Mouse (Mus musculus) thymus, adult 2 months (tissue): ENCODE data around the gene Psmd3.

ENCODE experiments used
- CTCF ChIP-seq: fragments of 200-500 bp; IDR thresholded peaks from 2 replicates; pipeline ENCODE4 v1.5.1; 2012; ENCODE audit warnings: mild to moderate bottlenecking, control low read depth, low read length, moderate library complexity, borderline replicate concordance; ENCODE audit not compliant: control insufficient read depth, poor library complexity, insufficient read depth; ENCODE audit errors: extremely low read depth
- POLR2A ChIP-seq: fragments of 200-500 bp; IDR thresholded peaks from 2 replicates; pipeline ENCODE4 v1.6.1; 2012; ENCODE audit warnings: mild to moderate bottlenecking, low read length, control low read depth, moderate library complexity; ENCODE audit not compliant: control insufficient read depth, poor library complexity, insufficient read depth; ENCODE audit errors: extremely low read depth

GRCm38 (mm10) chr11:98741051-98741620 lies 58.8 kb downstream of the Psmd3 start:
- TF ChIP-seq CTCF, result no peak
- TF ChIP-seq POLR2A, result no peak
